Mouse (Mus musculus) heart, adult 2 months (tissue): ENCODE results near the gene Ctnna2. TPM values are rescaled to one million over a fixed set of nuclear protein-coding genes. Genes with fewer than 3 reads are reported as not detected.

ENCODE experiments used
- DNase-seq, 2 experiments: peaks; one replicate each; pipeline ENCODE4 v3.0.0; 2021
- H3K27ac ChIP-seq: fragments of 200-600 bp; 2 replicates; pipeline ENCODE4 v1.8.1; 2022
- H3K27me3 ChIP-seq: fragments of 200-500 bp; 2 replicates; pipeline ENCODE4 v1.6.1; 2012; ENCODE audit warnings: mild to moderate bottlenecking, low read length, inconsistent platforms, mixed read lengths; ENCODE audit not compliant: control insufficient read depth, insufficient read depth
- H3K36me3 ChIP-seq: fragments of 200-500 bp; 2 replicates; pipeline ENCODE4 v1.6.1; 2012; ENCODE audit warnings: low read length, inconsistent platforms; ENCODE audit not compliant: control insufficient read depth, insufficient read depth
- H3K4me1 ChIP-seq: fragments of 200-500 bp; 2 replicates; pipeline ENCODE4 v1.6.1; 2011; ENCODE audit warnings: low read length; ENCODE audit not compliant: control insufficient read depth, insufficient read depth
- H3K4me3 ChIP-seq: fragments of 200-600 bp; 2 replicates; pipeline ENCODE4 v1.8.1; 2022
- H3K79me2 ChIP-seq: fragments of 200-500 bp; replicated peaks from 2 replicates; pipeline ENCODE4 v1.6.1; 2012; ENCODE audit warnings: mild to moderate bottlenecking, inconsistent platforms, low read length, moderate library complexity, mixed read lengths; ENCODE audit not compliant: control insufficient read depth, insufficient read depth
- H3K9ac ChIP-seq: fragments of 200-500 bp; 2 replicates; pipeline ENCODE4 v1.6.1; 2012; ENCODE audit warnings: low read depth, mild to moderate bottlenecking, control low read depth, inconsistent platforms, low read length, mixed read lengths
- CTCF ChIP-seq: fragments of 200-600 bp; IDR thresholded peaks from 2 replicates; pipeline ENCODE4 v1.8.1; 2022; ENCODE audit warnings: antibody characterized with exemption, mild to moderate bottlenecking, moderate library complexity
- EP300 ChIP-seq: fragments of 200-500 bp; IDR thresholded peaks from 2 replicates; pipeline ENCODE4 v1.6.1; 2011; ENCODE audit warnings: low read depth, low read length, control low read depth; ENCODE audit not compliant: insufficient read depth
- POLR2A ChIP-seq: fragments of 200-500 bp; IDR thresholded peaks from 2 replicates; pipeline ENCODE4 v1.6.1; 2011; ENCODE audit warnings: mild to moderate bottlenecking, low read depth, low read length, control low read depth; ENCODE audit not compliant: insufficient read depth
- WGBS: fragments of 180-500 bp; shearing (Covaris S2); methylation state at CpG from one replicate; pipeline ENCODE4 v1.1.7; 2018; 5-methylcytosine and 5-hydroxymethylcytosine counted together
- intact Hi-C: fragments of 180-260 bp; cut with DNase I; formaldehyde crosslinking; loops from one replicate; pipeline ENCODE4 v1.15.1; 2025
- polyA plus RNA-seq: library from polyadenylated mRNA; depleted of rRNA; stranded (reverse); fragments of >200 nt; gene quantifications from 2 replicates; pipeline ENCODE4 v1.2.3, GENCODE M21; 2012
- total RNA-seq, 2 experiments: library from RNA; stranded (reverse); gene quantifications; 2 replicates each; pipeline ENCODE4 v1.2.3; 2021

Ctnna2 gene
- total and polyA plus RNA-seq, 3 experiments, result 0.06 TPM; not detected in 2

DNA sequence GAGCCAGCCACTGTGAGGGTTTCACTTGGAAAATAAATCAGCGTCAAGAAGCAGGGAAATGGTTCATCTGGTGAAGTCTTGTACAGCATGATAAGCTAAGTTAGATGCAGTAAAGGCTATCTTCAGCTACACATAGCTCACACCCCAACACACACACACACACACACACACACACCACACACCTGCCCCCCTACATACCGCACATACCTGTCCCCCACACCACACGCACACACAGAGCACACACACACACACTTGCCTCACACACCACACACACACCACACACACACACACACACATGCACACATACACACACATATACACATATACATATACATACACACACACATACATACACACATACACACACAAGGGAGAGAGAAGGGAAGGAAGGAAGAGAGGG, 142.0 kb downstream of the Ctnna2 start:
- Histone ChIP-seq H3K9ac (no peak overlapping the region), H3K4me3 (no peak overlapping the region), H3K27ac (no peak overlapping the region), H3K27me3 (no peaks in the 10 kb centered on the region), H3K4me1 (no peaks in the 10 kb centered on the region), H3K36me3 (no peaks in the 10 kb centered on the region), H3K79me2 (no peaks in the 10 kb centered on the region)
- DNase-seq, result no peak
- intact Hi-C loops, result no loop called here
- WGBS, result 80% methylated on average over 3 of the region's 3 CpGs
- TF ChIP-seq POLR2A (no peak), CTCF (no peak), EP300 (no peak)

- Histone ChIP-seq H3K4me3 (no peak overlapping the region), H3K27me3 (no peaks in the 10 kb centered on the region), H3K36me3 (no peaks in the 10 kb centered on the region), H3K27ac (no peak overlapping the region), H3K9ac (no peak overlapping the region), H3K4me1 (no peaks in the 10 kb centered on the region), H3K79me2 (no peaks in the 10 kb centered on the region)
- TF ChIP-seq POLR2A (no peak), EP300 (no peak), CTCF (no peak)
- no peak for DNase-seq
- 59% methylated on average over 2 of the region's 2 CpGs for WGBS
- intact Hi-C loops, result no loop called here
These were observed 144.8 kb downstream of the Ctnna2 start for GRCm38 (mm10) chr6:77834680-77835079.

DNA sequence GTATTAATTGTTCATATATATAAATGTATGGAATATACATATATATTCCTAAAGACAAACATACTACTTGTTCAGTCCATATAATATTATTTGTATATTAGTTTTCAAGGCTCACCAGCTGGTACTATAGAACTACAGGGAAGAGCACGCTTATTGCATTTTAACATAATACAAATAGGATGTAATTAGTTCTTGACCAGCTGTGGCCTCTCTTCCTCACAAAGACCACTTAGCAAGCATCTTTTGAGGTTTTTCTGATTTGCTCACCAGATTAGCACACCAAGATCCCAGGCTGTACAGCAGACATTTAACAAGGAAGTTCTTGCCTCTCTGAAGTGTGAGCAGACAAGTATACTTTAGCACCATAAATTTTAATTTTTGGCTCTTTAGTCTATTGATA, 152.0 kb downstream of the Ctnna2 start:
- no peak for DNase-seq
- H3K27me3 ChIP-seq, result no peaks in the 10 kb centered on the region
- H3K9ac ChIP-seq, result no peak overlapping the region
- H3K36me3 ChIP-seq, result no peaks in the 10 kb centered on the region
- H3K4me1 ChIP-seq, result no peaks in the 10 kb centered on the region
- intact Hi-C loops, result no loop called here
- TF ChIP-seq EP300 (no peak), CTCF (no peak), POLR2A (no peak)
- no peak overlapping the region for H3K27ac ChIP-seq
- 89% methylated on average over 1 of the region's 1 CpGs for WGBS
- H3K79me2 ChIP-seq, result no peaks in the 10 kb centered on the region
- no peak overlapping the region for H3K4me3 ChIP-seq

GRCm38 (mm10) chr6:77817116-77817515, 162.4 kb downstream of the Ctnna2 start:
- Histone ChIP-seq H3K4me1 (no peaks in the 10 kb centered on the region), H3K27ac (no peak overlapping the region), H3K9ac (no peak overlapping the region), H3K36me3 (no peaks in the 10 kb centered on the region), H3K4me3 (no peak overlapping the region), H3K27me3 (no peaks in the 10 kb centered on the region), H3K79me2 (no peaks in the 10 kb centered on the region)
- whole genome bisulfite sequencing, result 24% methylated on average over 3 of the region's 3 CpGs
- no peak for DNase-seq
- intact Hi-C loops, result no loop called here
- TF ChIP-seq EP300 (no peak), POLR2A (no peak), CTCF (no peak)

- Histone ChIP-seq H3K79me2 (no peaks in the 10 kb centered on the region), H3K27me3 (no peaks in the 10 kb centered on the region), H3K4me3 (no peak overlapping the region), H3K27ac (no peak overlapping the region), H3K9ac (no peak overlapping the region), H3K36me3 (no peaks in the 10 kb centered on the region), H3K4me1 (no peaks in the 10 kb centered on the region)
- intact Hi-C loops, result no loop called here
- 66% methylated on average over 3 of the region's 3 CpGs for WGBS
- TF ChIP-seq EP300 (no peak), CTCF (no peak), POLR2A (no peak)
- DNase-seq, result no peak
These were observed 168.5 kb downstream of the Ctnna2 start for GRCm38 (mm10) chr6:77811041-77811440.

DNA sequence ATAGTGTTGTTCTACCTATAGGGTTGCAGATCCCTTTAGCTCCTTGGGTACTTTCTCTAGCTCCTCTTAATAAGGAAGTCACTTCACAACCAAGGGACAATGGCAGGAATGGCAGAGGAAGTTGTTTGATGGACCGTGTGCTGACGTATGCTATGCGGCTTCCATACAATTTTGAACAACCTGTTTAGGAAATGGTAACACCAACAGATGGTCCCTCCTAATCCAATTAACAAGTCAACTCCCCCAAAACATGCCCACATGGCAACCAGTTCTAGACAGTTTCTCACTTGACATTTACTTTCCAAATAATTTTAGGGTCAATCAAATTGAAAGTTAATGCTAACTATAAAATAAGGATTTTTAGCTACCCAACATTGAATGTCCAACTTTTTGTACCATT, 176.9 kb downstream of the Ctnna2 start:
- intact Hi-C loops, result no loop called here
- TF ChIP-seq CTCF (no peak), EP300 (no peak), POLR2A (no peak)
- WGBS, result 84% methylated on average over 3 of the region's 3 CpGs
- Histone ChIP-seq H3K36me3 (no peaks in the 10 kb centered on the region), H3K79me2 (no peaks in the 10 kb centered on the region), H3K27me3 (no peaks in the 10 kb centered on the region), H3K4me3 (no peak overlapping the region), H3K4me1 (no peaks in the 10 kb centered on the region), H3K27ac (no peak overlapping the region), H3K9ac (no peak overlapping the region)
- no peak for DNase-seq
